Mouse (Mus musculus) left cerebral cortex, postnatal 14 days (tissue): Measurements from ENCODE around the gene Otub1. TPM values are rescaled to one million over a fixed set of nuclear protein-coding genes. Genes with fewer than 3 reads are reported as not detected.
A peak's percentile ranks its signal among the peaks of the same experiment; 100 is the strongest.

Source experiments
- DNase-seq, 2 experiments: peaks; one replicate each; pipeline ENCODE4 v3.0.0; 2021 to 2022; ENCODE audit warnings: low spot score in 2 of 2, mixed read lengths in 1 of 2
- intact Hi-C: fragments of 180-260 bp; cut with DNase I; formaldehyde crosslinking; loops from one replicate; pipeline ENCODE4 v1.15.1; 2025
- total RNA-seq, 2 experiments: library from RNA; stranded (reverse); gene quantifications; 2 replicates each; pipeline ENCODE4 v1.2.3; 2021

The Otub1 gene
- total RNA-seq, 2 experiments from 2014 or later = 268 to 271 TPM

GRCm38 (mm10) chr19:7214484-7214883, 8.4 kb upstream of the Otub1 start:
- intact Hi-C loops = no loop called here
- peak in 1 of 2 experiments; percentile 39 for DNase-seq

DNA sequence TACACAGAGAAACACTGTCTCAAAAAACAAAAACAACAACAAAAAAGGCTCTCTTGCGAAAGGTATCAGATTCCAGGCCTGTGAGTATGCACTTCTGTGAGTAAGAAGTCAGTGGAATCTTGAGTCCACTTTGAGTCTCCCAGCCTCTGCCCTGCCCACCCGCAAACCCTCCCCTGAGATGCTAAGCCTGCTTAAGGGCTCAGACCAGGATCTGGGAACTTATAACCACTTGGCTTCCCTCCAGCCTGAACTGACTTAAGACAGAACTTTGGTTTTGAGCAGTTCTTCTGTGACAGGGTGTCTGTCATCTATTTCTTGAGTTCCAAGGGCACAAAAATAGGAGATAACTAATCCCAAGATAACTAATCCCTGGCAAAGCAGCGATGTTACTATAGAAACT, 6.9 kb upstream of the Otub1 start:
- intact Hi-C loops = no loop called here
- DNase-seq = no peak

DNA sequence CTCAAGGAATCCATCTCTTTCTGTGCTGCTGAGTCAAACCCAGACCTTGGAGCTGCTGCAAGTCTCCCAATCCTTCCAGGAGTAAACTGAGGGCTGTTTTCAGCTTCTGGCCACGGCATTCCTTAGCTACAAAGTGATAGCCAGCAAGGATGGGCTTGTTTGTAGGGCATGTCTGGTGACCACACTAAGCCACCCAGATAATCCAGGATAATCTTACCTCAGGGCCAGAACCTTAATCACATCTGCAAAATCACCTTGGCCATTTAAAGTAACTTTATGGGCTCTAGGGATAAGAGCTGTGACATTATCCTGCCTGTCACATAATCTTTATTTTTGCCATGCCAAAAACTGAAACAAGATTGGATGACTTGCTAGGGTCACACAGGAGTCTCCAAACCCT, 6.1 kb upstream of the Otub1 start:
- no peak for DNase-seq
- intact Hi-C loops = no loop called here

- intact Hi-C loops = no loop called here
- DNase-seq = no peak
These were observed 4.0 kb upstream of the Otub1 start for GRCm38 (mm10) chr19:7209907-7210646.

- intact Hi-C loops = no loop called here
- DNase-seq = no peak
These were observed 790 bp downstream of the Otub1 start for GRCm38 (mm10) chr19:7205326-7205725.

GRCm38 (mm10) chr19:7204898-7205297, 1.2 kb downstream of the Otub1 start:
- DNase-seq = no peak
- intact Hi-C loops = loop anchor here (5.0 kb wide), 1 partner anchor 38 kb away; no protein-coding TSS in a partner anchor

DNA sequence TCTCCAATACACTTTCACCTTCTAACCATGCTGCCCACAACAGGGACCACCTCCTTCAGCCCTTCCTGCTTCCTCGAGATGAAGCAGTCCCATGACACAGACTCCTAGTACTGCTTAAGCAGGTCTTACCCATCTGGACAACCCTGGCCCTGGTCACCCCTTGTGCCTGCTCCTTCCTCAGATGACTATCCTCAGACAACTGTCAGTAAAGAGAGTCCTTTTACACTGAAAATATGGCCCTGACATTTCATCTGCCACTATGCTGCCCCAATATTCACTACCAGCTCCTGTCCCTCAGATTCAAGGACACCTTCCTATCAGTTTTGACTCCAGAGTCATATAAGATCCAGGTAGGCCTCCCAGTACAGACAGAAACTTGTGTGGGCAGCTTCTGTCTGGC, 5.7 kb downstream of the Otub1 start:
- intact Hi-C loops = loop anchor here (5.0 kb wide), 1 partner anchor 33 kb away; no protein-coding TSS in a partner anchor

GRCm38 (mm10) chr19:7199089-7199488, 7.0 kb downstream of the Otub1 start:
- DNase-seq = no peak
- intact Hi-C loops = no loop called here

More for the DNA sequence above, 5.7 kb downstream of the Otub1 start:
- no peak for DNase-seq

DNA sequence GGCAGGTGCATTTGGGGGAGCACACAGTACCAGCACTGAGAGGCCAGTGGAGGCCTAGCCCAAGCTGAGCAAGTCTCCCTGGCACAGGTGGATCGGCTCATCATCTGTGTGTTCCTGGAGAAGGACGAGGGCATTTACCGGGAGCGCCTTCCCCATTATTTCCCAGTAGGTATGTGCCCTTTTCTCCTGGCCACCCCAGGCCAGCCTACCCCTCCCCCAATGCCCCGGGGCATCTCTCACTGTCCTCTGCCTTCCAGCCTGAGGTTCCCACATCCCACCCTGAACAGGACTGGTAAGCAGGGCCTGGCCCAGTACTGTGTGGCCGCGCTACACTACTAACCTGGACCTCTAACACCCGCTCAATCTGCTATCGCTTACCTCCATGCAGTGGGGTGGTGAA, 8.7 kb downstream of the Otub1 start:
- intact Hi-C loops = loop anchor here (2.0 kb wide), 1 partner anchor 129 kb away; no protein-coding TSS in a partner anchor
- no peak for DNase-seq

GRCm38 (mm10) chr19:7196741-7197270, 9.3 kb downstream of the Otub1 start:
- intact Hi-C loops = loop anchor here (2.0 kb wide), 1 partner anchor 128 kb away; no protein-coding TSS in a partner anchor
- no peak for DNase-seq

DNA sequence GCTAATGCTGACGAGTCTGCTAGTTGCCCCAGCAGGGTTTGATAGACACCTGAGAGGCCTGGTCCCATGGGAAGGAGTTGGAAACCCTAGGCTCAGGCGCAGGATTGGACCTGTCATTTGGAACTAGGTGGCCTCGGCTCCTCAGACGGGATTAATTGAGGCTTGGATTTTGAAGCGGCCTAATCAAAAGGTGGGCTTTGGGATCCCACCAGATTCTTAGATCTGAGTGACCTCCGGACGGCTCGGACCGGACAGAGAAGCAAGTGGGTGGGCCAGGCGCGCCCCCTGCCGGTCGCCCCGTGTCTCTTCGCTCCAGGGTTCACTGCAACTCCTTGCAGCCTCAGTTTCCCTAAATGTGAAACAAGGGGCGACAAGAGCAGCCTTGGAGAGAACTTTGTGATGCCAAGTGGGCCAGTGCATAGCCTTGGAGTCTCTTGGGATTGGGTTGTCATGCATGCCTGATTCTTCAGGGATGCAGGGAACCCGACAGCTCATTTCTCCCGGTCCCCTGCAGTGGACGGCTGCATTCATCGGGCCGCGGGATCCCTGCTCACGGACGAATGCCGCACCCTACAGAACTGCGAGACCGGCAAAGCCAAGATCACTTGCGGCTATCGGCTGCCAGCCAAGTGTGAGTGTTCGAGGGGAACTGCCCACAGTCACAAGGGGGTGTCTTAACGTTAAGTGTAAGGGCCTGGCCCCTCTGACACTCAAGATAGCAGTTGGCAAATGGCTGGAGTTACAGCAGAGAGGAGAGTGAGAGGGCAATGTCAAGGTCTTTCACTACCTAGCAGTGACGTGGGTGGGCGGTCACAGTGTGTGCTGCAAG, 10.0 kb downstream of the Otub1 start:
- intact Hi-C loops = loop anchor here (2.0 kb wide), 1 partner anchor 127 kb away; no protein-coding TSS in a partner anchor
- peak in 1 of 2 experiments; percentile 69 for DNase-seq

- DNase-seq = no peak
- intact Hi-C loops = no loop called here
These were observed 13.6 kb downstream of the Otub1 start for GRCm38 (mm10) chr19:7192561-7192967.

- intact Hi-C loops = no loop called here
- no peak for DNase-seq
These were observed 14.5 kb downstream of the Otub1 start for GRCm38 (mm10) chr19:7191639-7192038.

GRCm38 (mm10) chr19:7190986-7191385, 15.1 kb downstream of the Otub1 start:
- no peak for DNase-seq
- intact Hi-C loops = no loop called here

- no peak for DNase-seq
- intact Hi-C loops = no loop called here
These were observed 17.1 kb downstream of the Otub1 start for GRCm38 (mm10) chr19:7189026-7189425.

- intact Hi-C loops = no loop called here
- no peak for DNase-seq
These were observed 19.0 kb downstream of the Otub1 start for GRCm38 (mm10) chr19:7187157-7187556.

- DNase-seq = no peak
- intact Hi-C loops = no loop called here
These were observed 20.3 kb downstream of the Otub1 start for GRCm38 (mm10) chr19:7185715-7186291.

- intact Hi-C loops = no loop called here
- no peak for DNase-seq
These were observed 21.1 kb downstream of the Otub1 start for GRCm38 (mm10) chr19:7185059-7185458.

DNA sequence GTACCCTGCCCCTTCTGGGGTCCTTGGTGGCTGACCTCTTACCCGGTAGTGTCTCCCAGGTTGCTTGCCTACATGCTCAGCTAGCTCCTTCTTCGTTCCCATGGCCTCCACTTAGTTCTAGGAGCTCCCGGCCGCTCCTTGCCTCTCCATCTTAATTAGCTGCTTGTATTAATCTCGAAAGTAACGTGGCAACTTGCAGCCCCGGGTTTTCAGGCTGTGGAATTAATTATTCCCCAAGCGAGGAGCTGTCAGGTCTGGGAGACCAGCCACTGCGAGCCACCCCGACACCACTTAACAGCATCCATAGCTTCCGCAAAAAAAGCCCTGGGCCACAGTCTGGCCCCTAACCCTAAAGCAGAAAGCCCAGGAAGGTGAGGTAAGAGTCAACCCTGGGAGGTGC, 22.7 kb downstream of the Otub1 start:
- intact Hi-C loops = no loop called here
- no peak for DNase-seq
